Mouse (Mus musculus) urinary bladder, postnatal 36 days (tissue): Measurements from ENCODE around the gene Oprm1.
"Not testable (repeated sequence)": the region's sequence is repeated elsewhere in the genome, so short reads cannot be mapped to it uniquely, and the experiment has no call there.

ENCODE experiments used
- DNase-seq, 2 experiments: peaks; one replicate each; pipeline ENCODE4 v3.0.0; 2022; ENCODE audit warnings: low spot score in 2 of 2, mixed read lengths in 1 of 2

The Oprm1 gene

GRCm38 (mm10) chr10:6977843-6978242 lies 219.5 kb downstream of the Oprm1 start:
- no peak for DNase-seq

- no peak for DNase-seq
These were observed 220.4 kb downstream of the Oprm1 start for GRCm38 (mm10) chr10:6978733-6979132.

DNA sequence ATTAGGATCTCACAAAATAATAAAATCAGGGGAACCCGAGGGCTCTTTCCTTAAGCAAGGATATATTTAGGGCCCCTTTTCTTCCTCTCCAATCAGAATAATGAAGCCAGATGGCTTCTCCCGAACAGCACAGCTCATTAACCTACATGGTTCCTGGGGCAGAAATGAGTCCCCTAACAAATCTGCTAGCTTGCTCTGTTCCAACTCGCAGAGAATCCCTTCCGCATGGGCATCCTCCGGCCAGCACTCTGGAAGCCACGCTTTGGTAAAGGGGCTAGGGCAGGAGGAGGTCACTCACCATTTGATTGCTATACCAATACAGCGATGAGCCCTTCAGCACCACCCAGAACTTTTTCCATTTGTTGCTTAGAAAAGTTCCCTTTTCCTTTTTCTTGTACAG lies 220.9 kb downstream of the Oprm1 start:
- DNase-seq, result no peak

DNA sequence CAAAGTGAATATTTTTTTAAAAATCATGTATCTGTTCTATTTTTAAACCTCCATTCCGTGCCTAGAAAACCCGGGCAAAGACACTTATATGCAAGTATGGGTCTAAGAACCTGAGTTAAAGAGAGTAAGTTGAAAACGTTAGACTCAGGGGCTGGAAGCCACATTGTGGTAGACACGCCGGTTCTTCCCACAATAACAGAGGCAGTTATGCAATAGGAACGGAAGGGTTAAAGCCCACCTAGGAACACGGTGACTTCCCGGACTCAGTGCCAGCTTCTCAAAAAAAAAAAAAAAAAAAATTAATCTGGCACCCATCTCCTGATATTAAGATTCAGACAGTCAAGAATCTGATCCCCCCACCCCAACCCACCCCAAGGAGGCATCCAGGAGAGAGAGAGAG lies 221.5 kb downstream of the Oprm1 start:
- DNase-seq, result no peak

DNA sequence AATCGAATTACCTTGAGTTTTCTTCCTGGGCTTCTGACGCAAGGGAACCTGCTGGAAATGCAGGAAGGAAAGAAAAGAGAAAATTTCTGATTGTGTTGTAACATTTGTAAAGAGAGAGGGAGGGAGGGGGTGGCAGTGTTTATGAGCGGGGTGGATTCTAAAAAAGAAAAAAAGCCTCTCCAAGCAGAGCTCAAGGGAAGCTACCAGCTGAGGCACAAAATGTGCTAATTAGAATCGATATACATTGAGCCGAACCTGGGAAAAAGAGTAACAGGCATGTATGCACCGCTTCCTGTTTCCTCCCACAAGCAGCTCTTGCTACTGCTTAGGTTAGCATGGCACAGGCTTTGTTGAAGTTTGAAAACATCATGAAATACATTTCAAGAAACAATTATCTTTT lies 221.9 kb downstream of the Oprm1 start:
- no peak for DNase-seq

- no peak for DNase-seq
These were observed 224.4 kb downstream of the Oprm1 start for GRCm38 (mm10) chr10:6982751-6983151.

DNA sequence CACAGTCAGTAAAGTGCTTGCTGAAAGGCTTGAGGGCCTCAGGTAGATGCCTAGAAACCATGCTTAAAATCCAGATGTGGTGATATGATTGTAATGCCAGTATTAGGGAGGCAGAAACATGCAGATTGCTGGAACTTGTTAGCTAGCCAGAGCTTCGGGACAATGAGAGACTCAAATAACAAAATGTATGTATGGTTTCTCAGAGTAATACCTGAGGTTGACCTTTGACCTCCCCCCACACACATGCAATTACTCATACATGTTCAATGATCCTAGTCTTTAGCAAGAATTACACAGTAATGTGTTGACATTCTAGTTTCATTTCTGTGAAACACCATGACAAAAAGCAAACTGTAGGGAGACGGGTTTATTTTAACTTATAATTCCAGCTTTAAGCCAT lies 225.1 kb downstream of the Oprm1 start:
- DNase-seq, result no peak

DNA sequence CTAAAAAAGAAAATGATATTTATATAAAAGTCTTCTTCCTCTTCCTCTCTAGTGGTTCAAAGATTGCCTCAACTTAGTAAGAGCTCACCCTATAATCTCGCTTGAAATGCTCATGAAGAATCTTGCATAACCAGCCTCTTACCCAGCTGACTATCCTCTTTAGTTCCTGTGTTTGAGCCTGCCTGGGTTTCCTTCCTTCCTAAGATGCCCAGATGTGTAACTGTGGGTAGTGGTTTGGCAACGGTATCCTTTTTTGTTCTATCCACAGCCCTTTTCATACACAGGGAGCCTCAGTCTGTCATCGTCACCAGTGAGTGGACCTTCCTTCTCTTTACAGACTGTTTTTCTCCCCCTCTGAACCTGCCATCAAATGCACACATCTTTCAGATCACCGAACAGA lies 227.9 kb downstream of the Oprm1 start:
- DNase-seq, result no peak

- DNase-seq, result no peak
These were observed 229.2 kb downstream of the Oprm1 start for GRCm38 (mm10) chr10:6987399-6988098.

- DNase-seq, result no peak
These were observed 230.2 kb downstream of the Oprm1 start for GRCm38 (mm10) chr10:6988555-6988954.

- no peak for DNase-seq
These were observed 238.6 kb downstream of the Oprm1 start for GRCm38 (mm10) chr10:6996895-6997294.

DNA sequence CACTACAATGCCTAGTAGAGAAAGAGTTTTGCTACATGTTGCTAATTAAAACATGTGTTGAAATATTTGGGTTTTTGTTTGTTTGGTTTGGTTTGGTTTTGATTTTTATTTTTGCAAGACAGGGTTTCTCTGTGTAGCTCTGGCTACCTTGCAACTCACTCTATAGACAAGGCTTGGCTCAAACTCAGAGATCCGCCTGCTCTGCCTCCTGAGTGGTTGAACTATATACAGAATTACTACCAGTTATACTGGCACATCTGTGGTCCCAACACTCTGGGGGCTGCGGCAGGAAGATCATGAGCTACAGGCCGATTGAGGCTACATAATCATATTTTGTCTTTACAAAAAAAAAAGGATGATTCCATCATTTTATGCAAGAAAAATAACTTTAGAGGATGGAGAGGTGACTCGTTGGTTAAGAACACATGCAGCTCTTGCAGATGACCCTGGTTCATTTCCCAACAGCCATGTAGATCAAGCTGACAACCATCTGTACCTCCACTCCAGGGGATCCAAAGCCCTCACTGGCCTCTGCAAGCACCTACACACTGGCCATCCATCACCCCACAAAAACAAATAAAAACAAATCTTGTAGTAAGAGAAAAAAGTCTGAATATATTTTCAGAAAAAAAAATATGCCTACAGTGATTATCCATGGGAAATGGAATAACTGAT lies 240.4 kb downstream of the Oprm1 start:
- DNase-seq, result no peak

DNA sequence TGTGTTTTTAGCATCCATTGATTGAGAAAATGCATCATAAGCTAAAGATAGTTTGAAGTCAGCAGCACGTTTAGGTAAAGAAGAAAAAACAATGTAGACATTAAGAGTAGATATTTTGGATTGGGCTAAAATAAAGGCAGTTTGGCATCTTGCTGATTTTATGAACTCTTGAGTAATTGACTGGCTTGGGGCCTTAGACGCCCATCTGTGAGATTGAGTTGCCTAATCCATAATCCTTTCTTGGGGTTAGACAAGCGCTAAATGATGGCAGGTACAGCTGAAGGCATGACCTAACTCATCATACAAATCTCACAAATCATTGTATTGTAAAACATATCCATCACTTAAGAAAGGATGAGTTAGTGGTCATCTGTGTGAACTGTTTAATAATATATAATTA lies 241.0 kb downstream of the Oprm1 start:
- no peak for DNase-seq

DNA sequence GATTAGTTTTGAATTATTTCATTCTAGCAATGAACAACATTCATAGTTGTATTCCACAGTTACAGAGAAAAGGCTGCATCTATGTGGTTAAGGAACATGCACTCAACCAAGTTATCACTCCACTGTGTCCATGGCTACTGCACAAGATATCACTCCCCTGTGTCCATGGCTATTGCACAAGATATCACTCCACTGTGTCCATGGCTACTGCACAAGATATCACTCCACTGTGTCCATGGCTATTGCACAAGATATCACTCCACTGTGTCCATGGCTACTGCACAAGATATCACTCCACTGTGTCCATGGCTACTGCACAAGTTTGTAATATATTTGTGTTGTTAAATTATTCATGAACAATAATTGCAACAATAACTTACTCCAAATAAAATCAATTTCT lies 245.6 kb downstream of the Oprm1 start:
- not testable (repeated sequence) for DNase-seq

DNA sequence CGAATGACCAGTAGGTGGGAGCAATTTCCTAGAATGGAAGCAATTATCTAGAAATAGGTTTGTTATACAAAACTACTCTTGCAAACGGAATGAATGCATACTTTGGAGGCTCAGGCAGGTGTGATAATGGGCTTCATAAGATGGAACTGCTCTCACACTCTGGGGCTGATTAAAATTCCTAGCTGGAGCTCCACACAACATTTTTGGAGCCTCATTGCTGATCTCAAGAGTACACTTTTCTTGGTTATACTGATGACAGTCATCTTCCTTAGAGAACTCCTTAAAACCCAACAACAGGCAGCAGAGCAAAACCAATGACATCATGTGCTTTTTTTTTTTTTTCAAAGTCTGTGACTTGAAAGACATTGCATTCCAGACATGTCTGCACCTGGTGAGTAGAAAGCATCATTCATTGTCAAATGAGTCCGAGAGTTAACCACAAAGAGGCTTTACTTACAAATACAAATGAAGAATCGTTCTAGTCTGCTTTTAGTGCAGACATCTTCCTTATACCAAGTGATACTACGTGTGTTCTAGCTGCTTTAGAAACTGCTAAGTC lies 246.8 kb downstream of the Oprm1 start:
- no peak for DNase-seq

- no peak for DNase-seq
These were observed 252.2 kb downstream of the Oprm1 start for GRCm38 (mm10) chr10:7010543-7010942.

DNA sequence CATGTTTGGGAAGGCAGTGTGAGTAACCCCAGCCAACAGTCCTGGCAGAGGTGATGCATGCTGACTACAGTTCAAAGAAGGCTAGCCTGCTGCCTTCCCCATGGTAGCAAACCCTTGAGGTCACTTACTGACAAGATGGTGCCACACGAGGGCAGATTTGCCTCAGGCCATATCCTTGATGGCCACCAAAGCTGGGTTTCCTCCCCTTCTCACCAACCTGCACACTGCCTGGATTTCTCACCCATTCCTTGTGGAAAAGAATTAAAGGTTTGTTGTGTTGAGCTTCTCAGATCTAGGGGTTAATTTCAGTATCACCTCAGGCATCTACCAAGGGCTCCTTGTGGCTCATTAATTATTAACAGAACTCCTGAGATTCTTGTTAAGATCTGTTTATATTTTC lies 256.9 kb downstream of the Oprm1 start:
- DNase-seq, result no peak

GRCm38 (mm10) chr10:7019781-7020386 lies 261.6 kb downstream of the Oprm1 start:
- no peak for DNase-seq

DNA sequence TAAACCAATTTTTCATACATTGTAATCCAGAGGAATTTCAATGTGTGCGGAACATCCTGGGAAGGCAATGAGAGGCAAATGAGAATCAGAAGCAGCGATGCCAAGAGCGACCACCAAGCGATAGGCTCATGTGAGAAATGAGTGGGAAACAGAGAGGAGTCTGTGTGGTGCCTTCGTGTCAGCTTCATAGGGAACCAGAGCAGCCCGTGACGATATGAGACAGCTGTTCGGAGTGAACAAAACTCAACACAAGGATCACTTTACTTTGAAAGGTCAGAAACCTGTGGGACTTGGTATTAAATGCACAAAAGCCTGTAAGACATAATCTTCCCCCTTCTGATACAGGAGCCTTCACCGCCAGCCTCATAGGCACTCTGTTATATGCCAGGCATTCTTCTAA lies 262.2 kb downstream of the Oprm1 start:
- no peak for DNase-seq

- DNase-seq, result no peak
These were observed 266.7 kb downstream of the Oprm1 start for GRCm38 (mm10) chr10:7025028-7025427.

- DNase-seq, result no peak
These were observed 275.2 kb downstream of the Oprm1 start for GRCm38 (mm10) chr10:7033459-7033858.

DNA sequence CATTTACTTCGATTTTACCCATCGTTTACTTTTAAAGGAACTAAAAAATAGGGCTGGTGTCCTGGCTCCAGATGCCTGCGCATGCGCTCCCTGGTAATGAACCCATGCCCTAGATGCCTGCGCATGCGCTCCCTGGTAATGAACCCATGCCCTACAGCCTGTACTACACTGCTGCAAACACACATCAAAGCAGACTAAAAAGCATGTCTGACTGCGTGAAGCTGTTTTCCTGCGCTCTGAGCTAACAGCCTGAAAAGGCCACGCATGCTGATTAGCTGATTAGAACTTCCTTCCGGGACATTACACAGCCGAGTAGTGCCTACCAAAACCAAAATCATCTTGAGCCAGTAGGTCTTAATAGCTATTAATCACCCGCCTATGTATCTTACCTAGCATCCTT lies 277.2 kb downstream of the Oprm1 start:
- no peak for DNase-seq

- DNase-seq, result no peak
These were observed 278.9 kb downstream of the Oprm1 start for GRCm38 (mm10) chr10:7037194-7037593.
